Mouse (Mus musculus) kidney, adult 2 months (tissue): ENCODE measurements at regions not wholly inside any gene's neighbourhood (a gene's known extent, or its start where the extent isn't known, plus 50 kb on each side); places are given as distances from the start of the nearest gene placed in this dataset.
A peak's percentile ranks its signal among the peaks of the same experiment; 100 is the strongest.

ENCODE experiments used
- DNase-seq: peaks from one replicate; pipeline ENCODE4 v3.0.0; 2021
- H3K27ac ChIP-seq: fragments of 200-500 bp; 2 replicates; pipeline ENCODE4 v1.5.1; 2012; ENCODE audit warnings: low read depth, low read length, control low read depth, inconsistent platforms; ENCODE audit not compliant: insufficient read depth
- H3K27me3 ChIP-seq: fragments of 200-500 bp; replicated peaks from 2 replicates; pipeline ENCODE4 v1.6.1; 2012; ENCODE audit warnings: mild to moderate bottlenecking, moderate library complexity, low read length, inconsistent platforms; ENCODE audit not compliant: control insufficient read depth, insufficient read depth
- H3K36me3 ChIP-seq: fragments of 200-500 bp; 2 replicates; pipeline ENCODE4 v1.6.1; 2012; ENCODE audit warnings: mild to moderate bottlenecking, moderate library complexity, low read length, inconsistent platforms; ENCODE audit not compliant: control insufficient read depth, insufficient read depth
- H3K4me1 ChIP-seq: fragments of 200-500 bp; 2 replicates; pipeline ENCODE4 v1.6.1; 2011; ENCODE audit warnings: low read length; ENCODE audit not compliant: control insufficient read depth, insufficient read depth
- H3K4me3 ChIP-seq: fragments of 200-500 bp; 2 replicates; pipeline ENCODE4 v1.5.1; 2011; ENCODE audit warnings: mild to moderate bottlenecking, low read depth, low read length, control low read depth; ENCODE audit not compliant: insufficient read depth
- CTCF ChIP-seq: fragments of 200-500 bp; conservative IDR thresholded peaks from 2 replicates; pipeline ENCODE4 v1.5.1; 2011; ENCODE audit warnings: low read depth, mild to moderate bottlenecking, control low read depth, low read length, moderate library complexity, mixed read lengths; ENCODE audit not compliant: insufficient read depth, insufficient read length
- POLR2A ChIP-seq: fragments of 200-500 bp; IDR thresholded peaks from one replicate; pipeline ENCODE4 v1.6.1; 2011; ENCODE audit warnings: low read depth, low read length, control low read depth
- WGBS: fragments of 180-500 bp; shearing (Covaris S2); methylation state at CpG from one replicate; pipeline ENCODE4 v1.1.7; 2018; 5-methylcytosine and 5-hydroxymethylcytosine counted together

DNA sequence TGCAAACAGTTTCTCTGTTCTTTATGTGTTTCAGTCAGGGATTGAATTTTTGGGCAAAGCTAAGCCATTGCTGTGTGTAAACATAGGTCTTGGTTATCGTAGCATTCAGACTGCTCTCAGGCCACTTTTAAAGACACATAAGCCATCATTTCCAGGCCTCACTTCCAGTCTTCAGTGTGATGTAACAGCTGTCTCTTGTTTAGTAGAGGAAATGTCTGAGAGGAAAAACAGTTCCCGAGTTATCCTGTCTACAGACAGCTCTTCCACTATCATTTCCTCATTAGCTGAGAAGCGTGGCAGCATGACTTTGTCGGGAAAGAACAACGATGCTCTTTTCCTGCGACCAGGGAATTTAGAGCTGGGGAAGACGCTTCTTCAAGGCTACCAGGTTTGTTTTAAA lies 196.9 kb downstream of the Fam198b start:
- DNase-seq = no peak
- H3K27me3 ChIP-seq = 0 out of 2 replicates have a peak, but pooled peaks cover 1% of the 10 kb centered on the region
- no peaks in the 10 kb centered on the region for H3K36me3 ChIP-seq
- no peak for TF ChIP-seq POLR2A
- TF ChIP-seq CTCF = no peak
- H3K27ac ChIP-seq = no peak overlapping the region
- WGBS = 55% methylated on average over 7 of the region's 7 CpGs
- no peak overlapping the region for H3K4me3 ChIP-seq
- H3K4me1 ChIP-seq = no peaks in the 10 kb centered on the region; the same call in 1 of the 2 replicates

DNA sequence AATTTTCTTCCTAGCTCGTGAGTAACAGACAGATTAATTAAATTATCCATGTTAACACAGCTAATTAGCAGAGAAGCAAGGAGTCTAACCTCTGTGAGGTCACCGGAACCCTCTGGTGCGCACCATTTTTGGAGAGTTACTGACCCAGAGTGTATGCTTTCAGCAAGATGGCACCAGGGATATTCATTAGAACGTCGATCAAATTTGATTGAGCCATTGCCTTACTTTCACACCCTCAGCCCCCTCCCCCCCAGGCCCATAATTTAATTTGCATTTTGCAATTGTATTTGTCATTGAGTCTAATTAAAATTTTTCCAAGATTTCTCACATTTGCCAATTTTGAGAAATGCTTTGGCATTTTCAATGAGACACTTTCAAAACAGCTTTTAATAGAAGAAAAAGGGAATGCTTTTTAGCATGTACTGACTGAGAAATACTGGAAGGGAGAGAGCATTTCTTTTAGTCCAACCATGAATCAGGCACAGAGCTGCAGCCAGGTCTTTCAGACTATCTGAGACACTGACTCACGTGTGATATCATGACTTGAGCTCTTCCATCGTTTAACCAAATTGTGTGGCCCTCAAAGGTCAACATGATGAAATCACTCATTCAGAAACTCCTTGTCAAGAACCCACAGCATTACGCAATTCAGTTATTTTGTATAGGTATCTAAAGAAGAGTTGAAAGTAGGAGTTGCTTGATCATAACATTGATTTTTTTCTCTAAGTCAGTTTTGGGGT lies 198.6 kb downstream of the Fam198b start:
- 76% methylated on average over 8 of the region's 8 CpGs for WGBS
- H3K27me3 ChIP-seq = no peaks in the 10 kb centered on the region
- no peaks in the 10 kb centered on the region for H3K36me3 ChIP-seq
- no peaks in the 10 kb centered on the region; the same call in 1 of the 2 replicates for H3K4me1 ChIP-seq
- no peak for TF ChIP-seq POLR2A
- no peak for TF ChIP-seq CTCF
- no peak overlapping the region for H3K27ac ChIP-seq
- no peak overlapping the region for H3K4me3 ChIP-seq
- no peak for DNase-seq

- 48% methylated on average over 3 of the region's 3 CpGs for WGBS
- Histone ChIP-seq H3K27me3 (no peaks in the 10 kb centered on the region), H3K36me3 (no peaks in the 10 kb centered on the region), H3K4me1 (no peaks in the 10 kb centered on the region; the same call in 1 of the 2 replicates), H3K27ac (no peak overlapping the region), H3K4me3 (no peak overlapping the region)
- no peak for DNase-seq
- TF ChIP-seq CTCF (no peak), POLR2A (no peak)
Measured at GRCm38 (mm10) chr3:80084168-80084567, 199.8 kb downstream of the Fam198b start.

DNA sequence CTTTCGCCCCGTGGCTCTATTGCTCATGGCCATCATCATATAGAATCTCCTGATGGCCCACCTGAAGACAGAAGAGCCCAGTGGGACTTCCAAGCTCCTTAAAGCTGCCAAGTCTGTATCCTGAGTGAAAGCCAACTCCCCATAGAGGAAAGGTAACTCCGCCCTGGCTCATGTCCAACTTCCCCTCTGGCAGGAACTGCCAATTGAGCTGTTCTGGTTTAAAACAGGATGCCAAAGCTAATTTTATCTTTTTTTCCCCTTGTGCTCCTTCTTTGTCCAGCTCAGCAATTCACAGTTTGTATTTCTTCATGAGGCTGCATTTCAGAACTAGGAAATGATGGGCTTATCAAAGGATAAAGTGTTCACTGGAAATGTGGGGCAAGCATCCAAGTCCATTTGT lies 215.3 kb downstream of the Fam198b start:
- WGBS = 78% methylated on average over 3 of the region's 3 CpGs
- Histone ChIP-seq H3K4me3 (no peak overlapping the region), H3K27ac (no peak overlapping the region), H3K27me3 (no peaks in the 10 kb centered on the region), H3K36me3 (no peaks in the 10 kb centered on the region), H3K4me1 (no peaks in the 10 kb centered on the region)
- DNase-seq = peak; percentile 57
- TF ChIP-seq POLR2A = no peak
- TF ChIP-seq CTCF = no peak

DNA sequence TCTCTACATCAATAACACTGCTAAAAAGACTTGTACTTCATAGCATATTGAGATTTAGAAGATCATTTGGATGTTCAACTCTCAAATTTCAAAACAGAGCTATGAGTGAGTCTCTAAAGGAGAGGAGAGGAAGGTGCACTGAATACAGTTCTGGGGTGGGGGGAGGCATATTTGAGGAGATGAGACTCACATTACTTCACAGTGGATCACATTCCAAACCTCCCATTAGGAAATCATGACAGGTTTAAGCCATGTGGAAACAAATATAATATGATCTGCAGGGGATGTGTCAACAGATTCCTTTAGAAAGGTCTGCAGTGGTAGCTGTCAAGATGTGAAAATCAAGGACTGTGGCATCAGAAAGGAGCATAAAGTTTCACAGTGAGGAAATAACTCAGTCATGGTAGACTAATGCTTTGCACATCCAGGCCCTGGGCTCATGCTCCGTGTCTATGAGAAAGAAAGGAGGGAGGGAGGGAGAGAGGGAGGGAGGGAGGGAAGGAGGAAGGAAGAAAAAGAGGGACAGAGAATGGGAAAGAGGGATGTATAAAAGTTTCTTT lies 235.9 kb downstream of the Fam198b start:
- H3K4me1 ChIP-seq = no peaks in the 10 kb centered on the region
- 26% methylated on average over 1 of the region's 1 CpGs for WGBS
- no peaks in the 10 kb centered on the region for H3K36me3 ChIP-seq
- no peak for DNase-seq
- H3K27me3 ChIP-seq = no peaks in the 10 kb centered on the region
- H3K27ac ChIP-seq = no peak overlapping the region
- H3K4me3 ChIP-seq = no peak overlapping the region
- TF ChIP-seq POLR2A = no peak
- TF ChIP-seq CTCF = no peak

DNA sequence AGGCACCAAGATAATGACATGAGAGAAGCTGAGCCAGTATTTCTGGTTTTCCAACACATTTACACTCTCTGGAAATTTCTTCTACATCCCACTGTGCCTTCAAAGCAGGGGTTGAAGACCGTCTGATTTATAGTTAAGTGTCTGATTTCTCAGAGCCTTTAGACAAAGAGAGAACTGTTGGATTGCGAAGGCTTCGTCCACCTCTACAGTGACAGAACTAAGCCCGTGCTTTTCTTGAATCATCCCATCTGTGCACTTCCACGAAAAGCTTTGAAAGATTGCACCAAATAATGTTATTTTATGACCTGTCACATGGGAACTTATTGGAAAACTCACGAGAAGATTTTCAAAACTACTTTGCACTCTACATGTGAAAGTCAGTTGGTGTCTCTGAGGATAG lies 239.3 kb downstream of the Fam198b start:
- Histone ChIP-seq H3K27ac (no peak overlapping the region), H3K4me1 (no peaks in the 10 kb centered on the region), H3K27me3 (no peaks in the 10 kb centered on the region), H3K36me3 (no peaks in the 10 kb centered on the region), H3K4me3 (no peak overlapping the region)
- no peak for TF ChIP-seq CTCF
- no peak for TF ChIP-seq POLR2A
- WGBS = 29% methylated on average over 6 of the region's 6 CpGs
- no peak for DNase-seq

DNA sequence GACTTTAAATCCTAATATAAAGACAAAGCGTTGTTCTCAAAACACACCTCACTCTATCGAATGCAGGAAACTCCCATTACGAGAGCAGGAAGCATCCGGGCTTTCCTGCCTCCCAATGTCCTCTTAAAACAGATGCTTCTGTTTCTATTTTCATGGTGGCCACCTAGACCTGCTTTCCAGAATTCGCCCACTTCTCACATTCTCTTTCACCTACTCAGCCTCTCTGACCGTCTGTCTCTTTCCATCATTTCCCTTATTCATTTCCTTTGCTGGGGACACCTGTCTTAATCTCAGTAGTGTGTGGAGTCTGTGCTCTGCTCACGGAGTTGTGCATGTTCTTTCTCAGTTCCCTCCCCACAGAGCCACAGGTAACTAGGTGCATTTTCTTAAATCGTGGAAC lies 240.3 kb downstream of the Fam198b start:
- no peak for DNase-seq
- WGBS = 73% methylated on average over 8 of the region's 8 CpGs
- Histone ChIP-seq H3K4me1 (no peaks in the 10 kb centered on the region), H3K27ac (no peak overlapping the region), H3K36me3 (no peaks in the 10 kb centered on the region), H3K27me3 (no peaks in the 10 kb centered on the region), H3K4me3 (no peak overlapping the region)
- TF ChIP-seq CTCF (no peak), POLR2A (no peak)
